Mouse (Mus musculus): Measurements from ENCODE around the gene Foxr1. TPM values are rescaled to one million over a fixed set of nuclear protein-coding genes. Genes with fewer than 3 reads are reported as not detected.
"Not testable (repeated sequence)": the region's sequence is repeated elsewhere in the genome, so short reads cannot be mapped to it uniquely, and the experiment has no call there.

Foxr1 gene
- polyA plus RNA-seq, 1 experiment from 2014 or later: not detected

- Histone ChIP-seq H3K27ac (no peak overlapping the region), H3K9ac (no peak overlapping the region), H3K9me3 (no peaks in the 10 kb centered on the region), H3K36me3 (no peaks in the 10 kb centered on the region), H3K4me1 (peaks cover 11% of the 10 kb centered on the region), H3K4me3 (no peak overlapping the region), H3K4me2 (no peak overlapping the region), H3K27me3 (no peaks in the 10 kb centered on the region)
- WGBS: 44% methylated on average over 5 of the region's 5 CpGs
- ATAC-seq (ENCODE audit: insufficient number of reproducible peaks, insufficient read depth, low FRiP score, low TSS enrichment, low read depth): no peak
Measured at GRCm38 (mm10) chr9:44432577-44433185, 8.3 kb downstream of the Foxr1 start.

DNA sequence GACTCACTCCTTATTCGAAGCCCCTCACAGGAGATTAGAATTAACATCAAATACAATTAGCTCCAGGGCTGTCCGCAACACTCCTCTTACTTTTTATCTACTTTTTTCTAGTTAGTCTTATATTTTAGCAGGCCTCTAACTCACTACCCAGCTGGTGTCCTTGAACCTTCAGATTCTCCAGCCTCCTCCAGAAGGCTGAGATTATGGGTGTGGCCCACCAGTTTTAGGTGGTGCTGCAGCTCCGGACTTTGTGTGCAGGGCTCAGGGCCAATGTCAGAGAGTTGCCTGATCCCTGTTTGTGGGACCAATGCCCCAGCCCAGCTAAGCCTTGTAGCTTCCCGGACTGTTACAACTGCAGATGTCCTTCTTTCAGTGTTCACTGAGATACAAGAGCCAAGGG lies 17.4 kb downstream of the Foxr1 start:
- WGBS: 87% methylated on average over 4 of the region's 4 CpGs
- no peak overlapping the region for H3K9ac ChIP-seq
- H3K4me3 ChIP-seq: no peak overlapping the region
- no peak overlapping the region for H3K27ac ChIP-seq
- H3K4me1 ChIP-seq: no peaks in the 10 kb centered on the region
- H3K27me3 ChIP-seq: no peaks in the 10 kb centered on the region
- no peak overlapping the region for H3K4me2 ChIP-seq
- no peaks in the 10 kb centered on the region for H3K9me3 ChIP-seq
- no peak for ATAC-seq (ENCODE audit: insufficient number of reproducible peaks, insufficient read depth, low FRiP score, low TSS enrichment, low read depth)
- H3K36me3 ChIP-seq: no peaks in the 10 kb centered on the region

- Histone ChIP-seq H3K4me3 (no peak overlapping the region), H3K9me3 (no peaks in the 10 kb centered on the region), H3K36me3 (peaks cover 11% of the 10 kb centered on the region), H3K9ac (no peak overlapping the region), H3K27me3 (no peaks in the 10 kb centered on the region), H3K4me2 (no peak overlapping the region), H3K4me1 (peaks cover 10% of the 10 kb centered on the region), H3K27ac (no peak overlapping the region)
- WGBS: 73% methylated on average over 5 of the region's 5 CpGs
- ATAC-seq (ENCODE audit: insufficient number of reproducible peaks, insufficient read depth, low FRiP score, low TSS enrichment, low read depth): no peak
Measured at GRCm38 (mm10) chr9:44420280-44420898, 20.5 kb downstream of the Foxr1 start.

- not testable (repeated sequence) for H3K4me2 ChIP-seq; H3K9ac ChIP-seq; H3K4me1 ChIP-seq; H3K4me3 ChIP-seq; ATAC-seq (ENCODE audit: insufficient number of reproducible peaks, insufficient read depth, low FRiP score, low TSS enrichment, low read depth); H3K27me3 ChIP-seq; H3K9me3 ChIP-seq; H3K27ac ChIP-seq
- WGBS: 94% methylated on average over 9 of the region's 9 CpGs
- peaks cover 14% of the 10 kb centered on the region for H3K36me3 ChIP-seq
Measured at GRCm38 (mm10) chr9:44419730-44420129, 21.2 kb downstream of the Foxr1 start.

GRCm38 (mm10) chr9:44418519-44419385 lies 22.2 kb downstream of the Foxr1 start, which contains the start of gene Ccdc84:
Gene Ccdc84, minus strand, starts transcription at chr9:44418569.
- H3K9me3 ChIP-seq: no peaks in the 10 kb centered on the region
- WGBS: 78% methylated on average over 14 of the region's 14 CpGs
- peak within 1 kb of the TSS; percentile 70 for H3K27ac ChIP-seq
- H3K4me2 ChIP-seq: peak within 1 kb of the TSS; percentile 91
- H3K36me3 ChIP-seq: peaks cover 22% of the 10 kb centered on the region
- peaks cover 10% of the 10 kb centered on the region for H3K4me1 ChIP-seq
- no peak for ATAC-seq (ENCODE audit: insufficient number of reproducible peaks, insufficient read depth, low FRiP score, low TSS enrichment, low read depth)
- no peaks in the 10 kb centered on the region for H3K27me3 ChIP-seq
- peak within 1 kb of the TSS; percentile 92 for H3K9ac ChIP-seq
- H3K4me3 ChIP-seq: peak within 1 kb of the TSS; percentile 88

- no peaks in the 10 kb centered on the region for H3K9me3 ChIP-seq
- peak overlapping the region; percentile 70 for H3K27ac ChIP-seq
- H3K36me3 ChIP-seq: peaks cover 30% of the 10 kb centered on the region
- WGBS: under 1% methylated on average over 38 of the region's 38 CpGs
- no peaks in the 10 kb centered on the region for H3K27me3 ChIP-seq
- peak; percentile 70; the same call in 1 of the 2 replicates for ATAC-seq (ENCODE audit: insufficient number of reproducible peaks, insufficient read depth, low FRiP score, low TSS enrichment, low read depth)
- peak overlapping the region; percentile 88 for H3K4me3 ChIP-seq
- H3K9ac ChIP-seq: peak overlapping the region; percentile 92
- H3K4me2 ChIP-seq: peak overlapping the region; percentile 91
- peaks cover 10% of the 10 kb centered on the region for H3K4me1 ChIP-seq
Measured at GRCm38 (mm10) chr9:44417892-44418363, 23.0 kb downstream of the Foxr1 start.

- peak overlapping the region; percentile 68 for H3K27ac ChIP-seq
- peak overlapping the region; percentile 88 for H3K4me3 ChIP-seq
- no peak for ATAC-seq (ENCODE audit: insufficient number of reproducible peaks, insufficient read depth, low FRiP score, low TSS enrichment, low read depth)
- H3K9me3 ChIP-seq: no peaks in the 10 kb centered on the region
- peaks cover 10% of the 10 kb centered on the region for H3K4me1 ChIP-seq
- H3K36me3 ChIP-seq: peaks cover 36% of the 10 kb centered on the region
- no peaks in the 10 kb centered on the region for H3K27me3 ChIP-seq
- WGBS: 7% methylated on average over 26 of the region's 26 CpGs
- peak overlapping the region; percentile 91 for H3K4me2 ChIP-seq
- peak overlapping the region; percentile 92 for H3K9ac ChIP-seq
Measured at GRCm38 (mm10) chr9:44417156-44417891, 23.6 kb downstream of the Foxr1 start.

DNA sequence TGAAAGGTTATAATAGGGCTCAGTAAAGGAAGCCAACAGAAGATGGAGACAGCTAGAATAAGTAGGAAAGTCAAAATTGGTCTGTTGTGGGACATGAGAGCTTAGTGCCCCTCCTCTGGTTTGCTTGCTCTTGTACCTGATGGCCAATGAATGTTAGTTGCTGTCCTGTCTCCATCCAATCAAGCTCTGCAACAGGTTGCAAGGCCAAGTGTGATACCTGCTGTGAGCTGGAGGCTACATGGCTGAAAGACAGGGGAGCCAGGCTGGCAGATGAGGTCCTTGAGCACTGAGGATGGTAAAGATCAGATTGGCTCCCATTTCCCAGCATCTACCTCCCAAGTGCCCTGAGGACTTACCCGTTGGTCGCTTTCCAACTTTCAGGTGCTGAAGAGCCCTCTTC lies 28.2 kb downstream of the Foxr1 start:
- H3K27me3 ChIP-seq: no peaks in the 10 kb centered on the region
- no peak overlapping the region for H3K4me3 ChIP-seq
- 79% methylated on average over 2 of the region's 2 CpGs for WGBS
- H3K27ac ChIP-seq: no peak overlapping the region
- no peak for ATAC-seq (ENCODE audit: insufficient number of reproducible peaks, insufficient read depth, low FRiP score, low TSS enrichment, low read depth)
- no peaks in the 10 kb centered on the region for H3K9me3 ChIP-seq
- peaks cover 19% of the 10 kb centered on the region for H3K4me1 ChIP-seq
- no peak overlapping the region for H3K4me2 ChIP-seq
- H3K9ac ChIP-seq: no peak overlapping the region
- peaks cover 71% of the 10 kb centered on the region for H3K36me3 ChIP-seq

GRCm38 (mm10) chr9:44412306-44412705 lies 28.6 kb downstream of the Foxr1 start:
- Histone ChIP-seq H3K4me2 (no peak overlapping the region), H3K9me3 (no peaks in the 10 kb centered on the region), H3K4me1 (peaks cover 16% of the 10 kb centered on the region), H3K27me3 (no peaks in the 10 kb centered on the region), H3K36me3 (peaks cover 71% of the 10 kb centered on the region), H3K27ac (no peak overlapping the region), H3K4me3 (no peak overlapping the region), H3K9ac (no peak overlapping the region)
- ATAC-seq (ENCODE audit: insufficient number of reproducible peaks, insufficient read depth, low FRiP score, low TSS enrichment, low read depth): no peak
- 78% methylated on average over 4 of the region's 4 CpGs for WGBS

GRCm38 (mm10) chr9:44411601-44412130 lies 29.3 kb downstream of the Foxr1 start:
- Histone ChIP-seq H3K4me2 (no peak overlapping the region), H3K36me3 (peaks cover 71% of the 10 kb centered on the region), H3K9me3 (no peaks in the 10 kb centered on the region), H3K27me3 (no peaks in the 10 kb centered on the region), H3K4me1 (peaks cover 12% of the 10 kb centered on the region; the same call in 1 of the 2 replicates), H3K27ac (no peak overlapping the region), H3K9ac (no peak overlapping the region), H3K4me3 (no peak overlapping the region)
- WGBS: 84% methylated on average over 1 of the region's 1 CpGs
- no peak for ATAC-seq (ENCODE audit: insufficient number of reproducible peaks, insufficient read depth, low FRiP score, low TSS enrichment, low read depth)
